In genomic region chr9:121346635-121347034, GRCm38 (mm10) we compare ENCODE assay signal across 15 mouse cellular contexts. TPM values are rescaled to one million over a fixed set of nuclear protein-coding genes. Genes with fewer than 3 reads are reported as not detected.
DNase-seq lines count a peak whose midpoint lies in the region; ATAC-seq lines count a peak whose summit lies in the region.
"Had no signal": no experiment of that assay in that cellular context is flagged by ENCODE, and none has a peak within 500 bp of the region (broad histone marks: within the 10 kb centered on the region; RNA-seq: fewer than 3 reads in every experiment).

No protein-coding gene starts in this region.

- no peaks in the 10 kb centered on the region for H3K36me3 ChIP-seq in limb, embryonic 13.5 days
- H3K36me3 ChIP-seq in limb, embryonic 10.5 days, result no peaks in the 10 kb centered on the region
- H3K36me3 ChIP-seq in embryonic facial prominence, embryonic 15.5 days, result no peaks in the 10 kb centered on the region
- H3K36me3 ChIP-seq: midbrain, embryonic 13.5 days; neural tube, embryonic 13.5 days had no signal

- ATAC-seq in limb, embryonic 13.5 days (ENCODE audit: low FRiP score, low read depth), result peak; percentile 43; the same call in 1 of the 2 replicates
- ATAC-seq in embryonic facial prominence, embryonic 15.5 days (ENCODE audit: insufficient number of reproducible peaks, low FRiP score, low TSS enrichment, low read depth), result no peak
- 0 out of 2 replicates have a peak, but pooled peaks have one; percentile 15 for ATAC-seq in megakaryocyte, adult 5-6 weeks (ENCODE audit: poor library complexity, severe bottlenecking)
- ATAC-seq: activated CD4-positive, CD25-positive, alpha-beta regulatory T cell, adult 4 months; midbrain, embryonic 13.5 days had no signal

- DNase-seq in heart, adult 11 months, result peak; percentile 94
- DNase-seq in heart, postnatal 14 days, result no peak
- no peak for DNase-seq in limb, embryonic 10.5 days (ENCODE audit: low spot score)
- DNase-seq in urinary bladder, postnatal 36 days (ENCODE audit: low spot score in 2 of 2), result no peak
- no peak for DNase-seq in frontal cortex, adult 2 months (ENCODE audit: extremely low spot score in 1 of 2, low spot score in 1 of 2)
- DNase-seq: cerebellum, adult 9-10 months; embryo, embryonic 11 days; kidney, adult 18-20 months; kidney, postnatal 4 days had no signal

- no peaks in the 10 kb centered on the region for H3K27me3 ChIP-seq in limb, embryonic 13.5 days
- no peaks in the 10 kb centered on the region for H3K27me3 ChIP-seq in limb, embryonic 10.5 days (ENCODE audit: low read depth, poor library complexity, severe bottlenecking)
- H3K27me3 ChIP-seq in embryonic facial prominence, embryonic 15.5 days, result no peaks in the 10 kb centered on the region
- H3K27me3 ChIP-seq: midbrain, embryonic 13.5 days; neural tube, embryonic 13.5 days had no signal

- H3K27ac ChIP-seq in limb, embryonic 13.5 days, result no peak overlapping the region
- H3K27ac ChIP-seq in limb, embryonic 10.5 days, result no peak overlapping the region
- H3K27ac ChIP-seq in embryonic facial prominence, embryonic 15.5 days (replicated peaks), result 0 out of 2 replicates have a peak overlapping the region, but pooled peaks have one; percentile 39
- H3K27ac ChIP-seq: midbrain, embryonic 13.5 days had no signal

- no peak overlapping the region for H3K4me3 ChIP-seq in limb, embryonic 13.5 days
- H3K4me3 ChIP-seq in limb, embryonic 10.5 days, result no peak overlapping the region
- no peak overlapping the region for H3K4me3 ChIP-seq in embryonic facial prominence, embryonic 15.5 days (replicated peaks)
- H3K4me3 ChIP-seq: midbrain, embryonic 13.5 days; neural tube, embryonic 13.5 days had no signal

- peaks cover 80% of the 10 kb centered on the region for H3K4me1 ChIP-seq in limb, embryonic 13.5 days
- H3K4me1 ChIP-seq in limb, embryonic 10.5 days, result peaks cover 53% of the 10 kb centered on the region
- H3K4me1 ChIP-seq in embryonic facial prominence, embryonic 15.5 days, result peaks cover 67% of the 10 kb centered on the region

- WGBS in limb, embryonic 13.5 days, result 60% methylated on average over 5 of the region's 5 CpGs
- WGBS in limb, embryonic 10.5 days, result 73% methylated on average over 5 of the region's 5 CpGs
- WGBS in embryonic facial prominence, embryonic 15.5 days, result 61% methylated on average over 5 of the region's 5 CpGs

- intact Hi-C loops in heart, postnatal 14 days (cut with DNase I), result no loop called here

- no peak overlapping the region for H3K9ac ChIP-seq in limb, embryonic 13.5 days
- H3K9ac ChIP-seq in embryonic facial prominence, embryonic 15.5 days, result no peak overlapping the region
- H3K9ac ChIP-seq: midbrain, embryonic 13.5 days; neural tube, embryonic 13.5 days had no signal

- no peaks in the 10 kb centered on the region for H3K9me3 ChIP-seq in limb, embryonic 13.5 days
- no peaks in the 10 kb centered on the region for H3K9me3 ChIP-seq in limb, embryonic 10.5 days (replicated peaks)
- no peaks in the 10 kb centered on the region for H3K9me3 ChIP-seq in embryonic facial prominence, embryonic 15.5 days (replicated peaks)
- H3K9me3 ChIP-seq: midbrain, embryonic 13.5 days; neural tube, embryonic 13.5 days had no signal

- no peak overlapping the region for H3K4me2 ChIP-seq in limb, embryonic 13.5 days (replicated peaks)
- H3K4me2 ChIP-seq in embryonic facial prominence, embryonic 15.5 days (replicated peaks), result no peak overlapping the region
- H3K4me2 ChIP-seq: midbrain, embryonic 13.5 days; neural tube, embryonic 13.5 days had no signal

RNA-seq across cellular contexts. Expression of gene Trak1, which starts 49.3 kb away (rescaled TPM):
- total RNA-seq in heart, postnatal 14 days (2021), result 100 to 1,000 TPM; 323 to 335 TPM
- 17.0 and 17.7 TPM in 2 replicates for polyA plus RNA-seq in limb, embryonic 13.5 days (2015; fragmentation: Nextera tagmentation; extraction: Ambion mirVana)
- 9.6 and 12.2 TPM in 2 replicates for polyA plus RNA-seq in limb, embryonic 10.5 days (2016; fragmentation: Nextera tagmentation; extraction: Ambion mirVana)
- 28.4 and 28.9 TPM in 2 replicates for polyA plus RNA-seq in embryonic facial prominence, embryonic 15.5 days (2015; fragmentation: Nextera tagmentation; extraction: Ambion mirVana)
- total RNA-seq in megakaryocyte, adult 5-6 weeks (2015), result 23.2 and 25.0 TPM in 2 replicates
- total RNA-seq in megakaryocyte, adult 5-6 weeks (2017), result 20.0 and 22.0 TPM in 2 replicates
- 136 and 139 TPM in 2 replicates for polyA plus RNA-seq in frontal cortex, adult 2 months (2012; rRNA removed)
